Mouse (Mus musculus) ES-Bruce4 (cell line): ENCODE results near the gene Hsd3b6. TPM values are rescaled to one million over a fixed set of nuclear protein-coding genes. Genes with fewer than 3 reads are reported as not detected.
"Not testable (repeated sequence)": the region's sequence is repeated elsewhere in the genome, so short reads cannot be mapped to it uniquely, and the experiment has no call there.

Experiments used
- H3K27ac ChIP-seq: 2 replicates; pipeline ENCODE4 v1.5.1; 2012; ENCODE audit warnings: low read length, inconsistent platforms; ENCODE audit not compliant: insufficient read depth
- H3K27me3 ChIP-seq: 2 replicates; pipeline ENCODE4 v1.6.1; 2012; ENCODE audit warnings: mild to moderate bottlenecking, low read length, inconsistent platforms; ENCODE audit not compliant: control insufficient read depth, poor library complexity, insufficient read depth, severe bottlenecking
- H3K36me3 ChIP-seq: 2 replicates; pipeline ENCODE4 v1.6.1; 2012; ENCODE audit warnings: inconsistent platforms, mild to moderate bottlenecking, low read length, moderate library complexity; ENCODE audit not compliant: control insufficient read depth, poor library complexity, insufficient read depth, severe bottlenecking
- H3K4me1 ChIP-seq: one replicate; pipeline ENCODE4 v1.8.1; 2011; ENCODE audit warnings: low read length; ENCODE audit not compliant: control insufficient read depth, insufficient read depth
- H3K4me3 ChIP-seq: 2 replicates; pipeline ENCODE4 v1.5.1; 2011; ENCODE audit warnings: low read depth, mild to moderate bottlenecking, low read length
- H3K9ac ChIP-seq: 2 replicates; pipeline ENCODE4 v1.6.1; 2012; ENCODE audit warnings: low read depth, mild to moderate bottlenecking, inconsistent platforms; ENCODE audit not compliant: poor library complexity, severe bottlenecking
- H3K9me3 ChIP-seq: replicated peaks from 2 replicates; pipeline ENCODE4 v1.6.1; 2012; ENCODE audit warnings: mild to moderate bottlenecking, low read length, inconsistent platforms; ENCODE audit not compliant: control insufficient read depth, poor library complexity, insufficient read depth, severe bottlenecking
- CTCF ChIP-seq: IDR thresholded peaks from one replicate; pipeline ENCODE4 v1.8.1; 2011; ENCODE audit warnings: low read depth, low read length
- EP300 ChIP-seq: IDR thresholded peaks from 2 replicates; pipeline ENCODE4 v1.6.1; 2011; ENCODE audit warnings: low read depth, low read length; ENCODE audit not compliant: insufficient read depth
- POLR2A ChIP-seq: IDR thresholded peaks from one replicate; pipeline ENCODE4 v1.8.1; 2011; ENCODE audit warnings: low read length; ENCODE audit not compliant: insufficient read depth
- polyA plus RNA-seq: library from polyadenylated mRNA; stranded (reverse); fragments of >200 nt; gene quantifications from 2 replicates; pipeline ENCODE4 v1.2.4, GENCODE M21; 2011; ENCODE audit warnings: low read depth; ENCODE audit not compliant: missing spikeins, insufficient read depth, insufficient read length

The Hsd3b6 gene
- polyA plus RNA-seq, 1 experiment: not detected

DNA sequence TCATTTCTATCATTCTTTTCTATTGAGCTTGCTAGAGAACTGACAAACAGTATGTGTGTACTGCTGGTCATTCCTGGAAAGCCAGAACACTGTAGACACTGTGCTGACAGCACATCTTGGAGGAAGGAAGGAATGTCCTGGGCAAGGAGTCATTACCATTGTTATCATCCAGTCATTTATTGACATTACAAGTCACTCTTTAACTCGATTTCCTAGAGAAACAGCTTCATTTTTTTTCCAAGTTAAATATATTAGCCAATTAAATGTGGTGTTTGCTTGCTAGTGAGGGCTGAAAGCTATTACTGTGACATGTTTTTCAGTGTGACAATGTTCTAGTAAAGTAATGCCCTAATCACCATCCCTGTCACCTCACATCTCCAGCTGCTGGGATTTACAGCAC lies 39.4 kb upstream of the Hsd3b6 start:
- Histone ChIP-seq H3K27ac (no peak overlapping the region), H3K36me3 (no peaks in the 10 kb centered on the region), H3K27me3 (no peaks in the 10 kb centered on the region), H3K4me3 (no peak overlapping the region), H3K9ac (no peak overlapping the region), H3K4me1 (no peaks in the 10 kb centered on the region), H3K9me3 (no peaks in the 10 kb centered on the region)
- TF ChIP-seq POLR2A (no peak), CTCF (no peak), EP300 (no peak)

DNA sequence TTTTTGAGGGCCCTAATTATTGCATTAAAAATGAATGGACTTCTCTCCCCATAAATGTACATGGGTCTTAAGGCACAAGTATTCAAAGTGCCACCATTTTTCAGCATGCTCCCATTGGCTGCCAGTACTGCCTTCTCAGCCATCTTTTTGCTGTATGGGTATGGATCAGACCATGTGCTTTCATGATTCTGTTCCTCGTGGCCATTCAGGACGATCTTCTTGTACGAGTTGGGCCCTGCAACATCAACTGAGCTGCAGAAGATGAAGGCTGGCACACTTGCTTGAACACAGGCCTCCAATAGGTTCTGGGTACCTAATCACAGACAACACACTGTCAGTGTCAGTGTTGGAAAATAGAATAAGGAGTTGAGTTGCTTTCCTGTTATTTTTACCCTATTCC lies 38.8 kb upstream of the Hsd3b6 start:
- Histone ChIP-seq H3K9me3 (no peaks in the 10 kb centered on the region), H3K27ac (no peak overlapping the region), H3K9ac (no peak overlapping the region), H3K4me1 (no peaks in the 10 kb centered on the region), H3K36me3 (no peaks in the 10 kb centered on the region), H3K27me3 (no peaks in the 10 kb centered on the region), H3K4me3 (no peak overlapping the region)
- TF ChIP-seq CTCF (no peak), EP300 (no peak), POLR2A (no peak)

- no peaks in the 10 kb centered on the region for H3K36me3 ChIP-seq
- TF ChIP-seq EP300: no peak
- TF ChIP-seq CTCF: no peak
- TF ChIP-seq POLR2A: no peak
Observed at GRCm38 (mm10) chr3:98852631-98853030, 38.4 kb upstream of the Hsd3b6 start.

DNA sequence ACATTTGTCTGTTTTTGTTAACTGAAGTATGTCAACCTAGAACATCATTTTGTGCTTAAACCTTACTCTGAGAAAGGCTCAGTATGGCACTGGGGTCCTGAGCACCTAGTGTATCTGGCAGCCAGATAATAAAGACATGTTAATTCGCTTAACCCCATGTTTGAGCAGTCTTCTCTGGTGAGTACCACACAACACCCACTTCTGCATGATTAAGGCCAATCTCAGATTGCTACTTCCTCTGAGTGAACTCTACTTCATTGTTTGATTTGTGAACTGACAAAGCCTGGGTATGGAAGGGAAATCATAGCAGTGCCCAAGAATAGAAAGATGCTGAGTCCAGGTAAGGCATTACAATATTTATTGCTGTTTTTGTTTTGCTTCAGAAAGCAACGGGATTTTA lies 37.6 kb upstream of the Hsd3b6 start:
- Histone ChIP-seq H3K4me1 (no peaks in the 10 kb centered on the region), H3K9ac (no peak overlapping the region), H3K9me3 (no peaks in the 10 kb centered on the region), H3K27ac (no peak overlapping the region), H3K27me3 (no peaks in the 10 kb centered on the region), H3K36me3 (no peaks in the 10 kb centered on the region), H3K4me3 (no peak overlapping the region)
- TF ChIP-seq EP300: no peak

More at GRCm38 (mm10) chr3:98852631-98853030, 38.4 kb upstream of the Hsd3b6 start:
- no peaks in the 10 kb centered on the region for H3K27me3 ChIP-seq
- no peak overlapping the region for H3K27ac ChIP-seq
- no peak overlapping the region for H3K9ac ChIP-seq
- H3K9me3 ChIP-seq: no peaks in the 10 kb centered on the region
- no peak overlapping the region for H3K4me3 ChIP-seq
- no peaks in the 10 kb centered on the region for H3K4me1 ChIP-seq

GRCm38 (mm10) chr3:98850262-98850661 lies 36.0 kb upstream of the Hsd3b6 start:
- H3K9ac ChIP-seq: no peak overlapping the region
- H3K27me3 ChIP-seq: no peaks in the 10 kb centered on the region
- no peak for TF ChIP-seq EP300
- H3K9me3 ChIP-seq: no peaks in the 10 kb centered on the region
- H3K27ac ChIP-seq: no peak overlapping the region
- H3K4me1 ChIP-seq: no peaks in the 10 kb centered on the region
- no peaks in the 10 kb centered on the region for H3K36me3 ChIP-seq
- H3K4me3 ChIP-seq: no peak overlapping the region

DNA sequence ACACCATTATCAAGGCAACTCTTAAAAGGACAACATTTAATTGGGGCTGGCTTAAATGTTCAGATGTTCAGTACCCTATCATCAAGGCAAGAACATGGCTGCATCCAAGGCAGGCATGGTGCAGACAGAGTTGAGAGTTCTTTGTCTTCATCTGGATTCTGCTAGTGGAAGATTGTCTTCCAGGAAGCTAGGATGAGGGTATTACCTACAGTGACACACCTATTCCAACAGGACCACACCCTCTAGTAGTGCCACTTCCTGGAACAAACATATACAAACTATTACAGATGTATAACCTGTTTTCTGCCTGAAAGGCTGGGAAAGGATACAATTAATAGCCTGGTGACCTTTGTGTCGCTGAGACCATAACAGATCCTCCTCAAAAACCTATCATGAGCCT lies 34.7 kb upstream of the Hsd3b6 start:
- H3K9ac ChIP-seq: no peak overlapping the region
- H3K4me3 ChIP-seq: no peak overlapping the region
- H3K36me3 ChIP-seq: no peaks in the 10 kb centered on the region
- no peaks in the 10 kb centered on the region for H3K9me3 ChIP-seq
- H3K27me3 ChIP-seq: no peaks in the 10 kb centered on the region
- H3K4me1 ChIP-seq: no peaks in the 10 kb centered on the region
- no peak overlapping the region for H3K27ac ChIP-seq
- TF ChIP-seq POLR2A (no peak), EP300 (no peak), CTCF (no peak)

DNA sequence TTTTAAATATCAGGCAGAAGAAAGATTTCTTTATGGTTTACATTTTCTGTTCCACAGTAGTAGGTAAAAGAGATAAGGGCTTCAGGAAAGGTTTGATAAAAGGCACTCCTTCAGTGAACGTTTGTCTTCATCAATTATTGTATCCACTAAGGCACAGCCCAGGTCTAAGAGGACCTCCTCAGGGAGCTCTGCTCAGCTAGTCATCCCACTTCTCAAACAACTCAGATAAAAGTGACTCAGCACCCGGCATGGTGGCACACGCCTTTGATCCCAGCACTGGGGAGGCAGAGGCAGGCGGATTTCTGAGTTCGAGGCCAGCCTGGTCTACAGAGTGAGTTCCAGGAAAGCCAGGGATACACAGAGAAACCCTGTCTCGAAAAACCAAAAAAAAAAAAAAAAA lies 1.6 kb downstream of the Hsd3b6 start:
- H3K9ac ChIP-seq, H3K27ac ChIP-seq, H3K9me3 ChIP-seq, H3K4me1 ChIP-seq, H3K36me3 ChIP-seq, H3K4me3 ChIP-seq, H3K27me3 ChIP-seq: not testable (repeated sequence)

DNA sequence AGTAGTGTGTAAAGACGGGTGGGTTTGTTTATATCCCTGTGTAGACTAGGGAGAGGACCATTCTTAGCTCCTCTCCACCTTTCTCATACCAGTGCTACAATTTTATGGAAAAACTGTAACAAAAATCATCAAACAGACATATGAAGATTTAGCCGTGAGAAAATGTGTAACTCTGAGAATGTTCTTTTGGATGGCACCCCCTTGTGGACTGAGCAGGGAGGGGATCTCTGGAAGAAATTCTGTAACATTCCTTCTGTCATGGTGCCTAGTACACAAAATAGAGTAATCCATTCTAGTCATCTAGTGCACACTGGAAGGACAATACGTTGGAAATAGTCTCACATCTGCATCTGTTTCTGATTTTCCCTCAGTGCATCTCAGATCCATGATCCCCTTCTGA lies 9.2 kb downstream of the Hsd3b6 start:
- H3K9ac ChIP-seq, H3K27ac ChIP-seq, H3K36me3 ChIP-seq, H3K4me3 ChIP-seq, H3K27me3 ChIP-seq, H3K4me1 ChIP-seq, H3K9me3 ChIP-seq: not testable (repeated sequence)
